Mouse (Mus musculus): ENCODE data around the gene Ifrd2. TPM values are rescaled to one million over a fixed set of nuclear protein-coding genes. Genes with fewer than 3 reads are reported as not detected.

Ifrd2 gene
- polyA plus RNA-seq, 1 experiment from 2014 or later, result 28.9 TPM

DNA sequence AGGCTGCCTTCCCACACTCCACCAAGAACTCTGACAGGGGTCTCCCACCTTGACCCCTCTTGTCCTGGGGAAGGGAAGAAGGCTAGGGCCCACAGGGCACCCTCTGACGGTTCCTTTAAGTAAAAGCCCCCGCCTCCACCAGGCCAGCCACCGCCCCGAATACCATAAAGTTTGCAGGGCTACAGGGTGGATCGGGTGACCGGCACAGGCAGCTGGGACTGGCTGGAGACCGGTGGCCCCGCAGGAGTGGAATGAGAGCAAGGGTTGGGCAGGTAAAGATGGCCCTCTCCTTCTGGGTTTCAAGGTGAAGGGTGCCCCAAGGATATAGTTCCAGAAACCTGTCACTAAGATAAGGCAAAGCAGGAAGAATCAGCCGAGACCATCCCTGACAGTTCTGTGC is 19.1 kb downstream of the Ifrd2 start:
- Histone ChIP-seq H3K4me2 (ENCODE audit: low read length) (peak overlapping the region; percentile 50), H3K9me3 (replicated peaks; ENCODE audit: low read length) (no peaks in the 10 kb centered on the region), H3K27me3 (ENCODE audit: insufficient read depth, low read length) (no peaks in the 10 kb centered on the region), H3K9ac (ENCODE audit: low read depth, low read length) (peak overlapping the region; percentile 48; the same call in 1 of the 2 replicates), H3K4me1 (replicated peaks; ENCODE audit: insufficient read depth, low read length) (peaks cover 52% of the 10 kb centered on the region), H3K27ac (peak overlapping the region; percentile 85), H3K4me3 (replicated peaks; ENCODE audit: low read depth, low read length) (peak overlapping the region; percentile 13), H3K36me3 (ENCODE audit: insufficient read depth, low read length) (no peaks in the 10 kb centered on the region)
- 5% methylated on average over 9 of the region's 9 CpGs for WGBS
- no peak for TF ChIP-seq CTCF (IDR thresholded peaks at IDR 0.05; ENCODE audit: low read depth)
- ATAC-seq (replicated peaks; ENCODE audit: low FRiP score, low read depth) (0 out of 2 replicates have a peak, but pooled peaks have one; percentile 14), DNase-seq (ENCODE audit: low spot score) (peak; percentile 57)

DNA sequence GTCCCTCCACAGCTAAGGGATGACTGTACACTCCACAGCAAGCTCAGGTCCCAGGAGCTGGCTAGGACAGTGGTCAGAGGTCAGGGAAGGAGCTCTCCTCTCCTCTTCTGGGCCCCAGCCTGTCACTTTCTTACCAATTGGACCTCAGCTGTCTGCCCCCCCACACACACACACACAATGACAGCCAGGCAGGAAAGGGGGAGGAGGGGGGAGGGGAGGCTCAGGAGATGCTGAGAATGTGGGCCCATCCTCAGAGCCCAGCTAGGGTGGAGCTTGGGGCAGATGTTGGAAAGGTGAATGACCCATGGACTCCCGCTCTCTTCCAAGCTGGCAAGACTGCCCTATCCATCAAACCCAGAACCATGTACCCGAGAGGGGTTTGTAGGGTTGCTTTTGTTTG is 19.6 kb downstream of the Ifrd2 start:
- Histone ChIP-seq H3K4me2 (ENCODE audit: low read length) (peak overlapping the region; percentile 50), H3K4me1 (replicated peaks; ENCODE audit: insufficient read depth, low read length) (peaks cover 57% of the 10 kb centered on the region), H3K27ac (peak overlapping the region; percentile 85), H3K9me3 (replicated peaks; ENCODE audit: low read length) (no peaks in the 10 kb centered on the region), H3K27me3 (ENCODE audit: insufficient read depth, low read length) (no peaks in the 10 kb centered on the region), H3K9ac (ENCODE audit: low read depth, low read length) (peak overlapping the region; percentile 48; the same call in 1 of the 2 replicates), H3K4me3 (replicated peaks; ENCODE audit: low read depth, low read length) (peak overlapping the region; percentile 13), H3K36me3 (ENCODE audit: insufficient read depth, low read length) (no peaks in the 10 kb centered on the region)
- no peak for DNase-seq (ENCODE audit: low spot score)
- WGBS, result 56% methylated on average over 2 of the region's 2 CpGs
- ATAC-seq (replicated peaks; ENCODE audit: low FRiP score, low read depth), result no peak
- TF ChIP-seq CTCF (IDR thresholded peaks at IDR 0.05; ENCODE audit: low read depth), result no peak

DNA sequence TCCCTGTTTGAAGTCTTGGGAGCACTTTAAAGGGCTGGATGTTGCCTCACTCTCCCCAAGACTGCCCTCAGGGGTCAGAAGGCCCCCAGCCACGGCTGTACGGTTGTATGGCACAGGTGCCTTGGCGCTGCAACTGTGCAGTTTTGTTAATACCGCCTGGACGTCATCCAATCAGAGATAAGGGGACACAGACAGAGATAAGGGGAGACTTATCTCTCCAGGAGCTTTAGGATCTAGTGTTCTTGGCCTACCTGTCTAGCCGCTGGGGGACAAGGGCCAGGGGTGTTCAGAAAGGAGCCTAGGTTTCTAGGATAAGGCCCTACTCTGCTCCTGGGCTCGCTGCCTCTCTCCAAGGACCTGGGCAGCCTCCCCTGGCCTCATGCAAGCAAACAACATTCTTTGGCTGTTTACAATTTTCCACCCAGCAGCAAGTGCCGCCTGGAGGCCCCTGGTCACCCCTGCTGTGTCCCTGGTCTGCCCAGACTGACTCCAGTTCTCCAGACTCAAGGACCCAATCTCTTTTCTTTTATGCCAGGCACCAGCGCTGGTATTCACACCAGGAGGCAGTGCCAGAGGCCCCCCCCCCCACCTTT is 20.3 kb downstream of the Ifrd2 start:
- no peak overlapping the region for H3K4me3 ChIP-seq (replicated peaks; ENCODE audit: low read depth, low read length)
- no peaks in the 10 kb centered on the region for H3K27me3 ChIP-seq (ENCODE audit: insufficient read depth, low read length)
- no peaks in the 10 kb centered on the region for H3K36me3 ChIP-seq (ENCODE audit: insufficient read depth, low read length)
- no peak for TF ChIP-seq CTCF (IDR thresholded peaks at IDR 0.05; ENCODE audit: low read depth)
- whole genome bisulfite sequencing, result 55% methylated on average over 9 of the region's 9 CpGs
- peak overlapping the region; percentile 50 for H3K4me2 ChIP-seq (ENCODE audit: low read length)
- peak overlapping the region; percentile 13; the same call in 1 of the 2 replicates for H3K9ac ChIP-seq (ENCODE audit: low read depth, low read length)
- H3K27ac ChIP-seq, result peak overlapping the region; percentile 85
- H3K4me1 ChIP-seq (replicated peaks; ENCODE audit: insufficient read depth, low read length), result peaks cover 59% of the 10 kb centered on the region
- ATAC-seq (replicated peaks; ENCODE audit: low FRiP score, low read depth), result no peak
- no peaks in the 10 kb centered on the region for H3K9me3 ChIP-seq (replicated peaks; ENCODE audit: low read length)
- DNase-seq (ENCODE audit: low spot score), result no peak

DNA sequence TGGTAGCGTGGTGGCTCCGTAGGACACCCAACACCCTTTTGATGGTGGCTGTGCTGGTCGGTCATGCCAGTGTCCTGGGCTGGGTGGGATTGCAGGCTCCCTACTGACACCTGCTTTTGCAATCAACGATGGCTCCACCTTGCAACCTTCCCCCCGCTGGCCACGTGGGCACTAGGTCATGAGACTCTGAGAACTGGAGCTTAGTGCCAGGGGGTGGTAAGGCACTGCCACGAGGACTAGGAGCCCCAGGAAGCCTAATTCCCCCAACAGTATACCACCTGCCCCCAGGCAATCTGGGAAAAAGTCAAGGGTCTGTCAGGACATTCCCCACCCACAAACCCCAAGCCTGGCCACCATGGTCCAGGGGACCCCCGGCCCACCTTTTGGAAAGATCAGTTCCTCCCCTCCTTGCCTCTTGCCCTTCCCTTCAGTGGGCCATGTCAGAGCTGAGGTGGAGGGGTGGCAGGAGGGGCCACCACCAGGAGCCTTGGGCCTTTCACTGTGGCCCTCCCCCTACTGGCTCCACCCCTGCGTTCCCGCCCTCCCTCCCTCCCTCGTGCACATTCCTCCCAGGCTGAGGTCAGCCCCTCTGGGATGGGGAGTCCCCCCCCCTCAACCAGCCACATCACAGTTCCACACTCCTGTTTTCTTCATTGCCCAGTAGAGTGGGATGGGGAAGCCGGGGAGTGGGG is 21.4 kb downstream of the Ifrd2 start, which contains the start of gene Sema3b:
TSS of gene Sema3b (minus strand) at position 489 of the 692 bp plus-strand sequence.
- peak within 1 kb of the TSS; percentile 13 for H3K9ac ChIP-seq (ENCODE audit: low read depth, low read length)
- TF ChIP-seq CTCF (IDR thresholded peaks at IDR 0.05; ENCODE audit: low read depth), result no peak
- no peaks in the 10 kb centered on the region for H3K9me3 ChIP-seq (replicated peaks; ENCODE audit: low read length)
- no peak within 1 kb of the TSS for H3K4me3 ChIP-seq (replicated peaks; ENCODE audit: low read depth, low read length)
- H3K27me3 ChIP-seq (ENCODE audit: insufficient read depth, low read length), result no peaks in the 10 kb centered on the region
- peaks cover 50% of the 10 kb centered on the region for H3K4me1 ChIP-seq (replicated peaks; ENCODE audit: insufficient read depth, low read length)
- peaks cover 2% of the 10 kb centered on the region; the same call in 1 of the 2 replicates for H3K36me3 ChIP-seq (ENCODE audit: insufficient read depth, low read length)
- H3K27ac ChIP-seq, result peak within 1 kb of the TSS; percentile 85
- ATAC-seq (replicated peaks; ENCODE audit: low FRiP score, low read depth), result no peak
- H3K4me2 ChIP-seq (ENCODE audit: low read length), result peak within 1 kb of the TSS; percentile 50
- no peak for DNase-seq (ENCODE audit: low spot score)
- 28% methylated on average over 12 of the region's 12 CpGs for WGBS

DNA sequence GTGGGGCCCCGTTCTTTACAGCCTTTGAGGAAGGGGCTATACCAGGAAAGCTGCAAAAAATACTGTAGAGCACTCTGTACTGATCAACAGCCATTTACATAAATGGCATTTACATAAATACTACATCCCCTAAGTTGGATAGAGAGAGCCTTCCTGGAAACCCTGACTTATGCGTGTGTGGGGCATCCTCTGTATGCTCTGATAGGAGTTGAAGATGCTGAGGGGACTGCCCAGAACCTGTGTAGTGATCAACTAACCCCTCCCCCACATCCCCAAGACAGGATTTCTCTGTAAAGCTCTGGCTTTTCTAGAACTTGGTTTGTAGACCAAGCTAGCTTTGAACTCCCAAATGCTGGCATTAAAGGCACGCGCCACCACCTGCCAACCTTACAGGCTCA is 22.0 kb downstream of the Ifrd2 start:
- Histone ChIP-seq H3K4me1 (replicated peaks; ENCODE audit: insufficient read depth, low read length) (peaks cover 44% of the 10 kb centered on the region), H3K36me3 (ENCODE audit: insufficient read depth, low read length) (peaks cover 7% of the 10 kb centered on the region; the same call in 1 of the 2 replicates), H3K27me3 (ENCODE audit: insufficient read depth, low read length) (no peaks in the 10 kb centered on the region), H3K9ac (ENCODE audit: low read depth, low read length) (no peak overlapping the region), H3K9me3 (replicated peaks; ENCODE audit: low read length) (no peaks in the 10 kb centered on the region), H3K4me2 (ENCODE audit: low read length) (peak overlapping the region; percentile 14; the same call in 1 of the 2 replicates), H3K4me3 (replicated peaks; ENCODE audit: low read depth, low read length) (no peak overlapping the region), H3K27ac (peak overlapping the region; percentile 85; the same call in 1 of the 2 replicates)
- ATAC-seq (replicated peaks; ENCODE audit: low FRiP score, low read depth) (no peak), DNase-seq (ENCODE audit: low spot score) (no peak)
- no peak for TF ChIP-seq CTCF (IDR thresholded peaks at IDR 0.05; ENCODE audit: low read depth)
- WGBS, result 71% methylated on average over 4 of the region's 4 CpGs

DNA sequence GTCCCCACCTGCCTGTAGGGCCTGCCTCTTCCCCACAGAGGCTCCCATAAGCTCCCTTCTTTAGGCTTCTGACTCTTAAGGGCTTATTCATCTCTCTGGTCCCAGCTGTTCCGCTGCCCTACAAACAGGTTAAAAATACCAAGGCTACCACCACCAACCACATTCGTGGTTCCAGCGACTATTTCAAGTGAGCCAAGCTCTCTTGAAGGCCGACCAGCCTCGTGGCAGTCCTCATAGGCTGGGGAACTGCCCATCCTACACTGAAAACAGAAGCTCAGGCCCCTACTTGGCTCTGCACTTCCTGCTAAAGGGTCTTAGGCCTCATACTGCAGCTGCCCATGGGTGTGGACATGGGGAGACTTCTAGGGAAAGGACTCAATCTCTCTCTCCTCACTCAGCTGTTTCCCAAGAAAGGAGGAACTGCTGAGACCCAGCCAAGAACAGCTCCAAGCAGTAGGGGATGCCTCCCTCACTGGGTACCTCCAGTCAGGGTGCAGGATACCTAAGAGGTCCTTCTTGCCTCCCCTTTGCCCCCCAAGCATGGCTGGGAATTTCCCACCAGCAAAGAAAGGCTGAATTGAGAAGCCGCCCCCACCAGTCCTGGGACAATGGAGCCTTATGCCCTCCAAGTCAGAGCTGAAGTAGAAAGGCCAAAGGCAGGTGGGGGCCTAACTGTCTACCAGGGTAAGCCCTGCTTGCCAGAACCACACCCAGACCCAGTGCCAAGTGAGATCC is 24.2 kb downstream of the Ifrd2 start:
- no peaks in the 10 kb centered on the region for H3K27me3 ChIP-seq (ENCODE audit: insufficient read depth, low read length)
- peaks cover 33% of the 10 kb centered on the region for H3K4me1 ChIP-seq (replicated peaks; ENCODE audit: insufficient read depth, low read length)
- no peak overlapping the region for H3K4me3 ChIP-seq (replicated peaks; ENCODE audit: low read depth, low read length)
- ATAC-seq (replicated peaks; ENCODE audit: low FRiP score, low read depth), result no peak
- TF ChIP-seq CTCF (IDR thresholded peaks at IDR 0.05; ENCODE audit: low read depth), result no peak
- peaks cover 29% of the 10 kb centered on the region for H3K36me3 ChIP-seq (ENCODE audit: insufficient read depth, low read length)
- H3K27ac ChIP-seq, result peak overlapping the region; percentile 85
- peak overlapping the region; percentile 56; the same call in 1 of the 2 replicates for H3K4me2 ChIP-seq (ENCODE audit: low read length)
- H3K9me3 ChIP-seq (replicated peaks; ENCODE audit: low read length), result no peaks in the 10 kb centered on the region
- DNase-seq (ENCODE audit: low spot score), result no peak
- WGBS, result 67% methylated on average over 6 of the region's 6 CpGs
- H3K9ac ChIP-seq (ENCODE audit: low read depth, low read length), result peak overlapping the region; percentile 50
